Mouse (Mus musculus) midbrain, embryonic 16.5 days (tissue): Measurements from ENCODE around the gene Ppp6r2. TPM values are rescaled to one million over a fixed set of nuclear protein-coding genes. Genes with fewer than 3 reads are reported as not detected.

ENCODE experiments used
- ATAC-seq: fragments of 200-750 bp; cut with Nextera tagmentation; 2 replicates; pipeline ENCODE4 v1.8.0; 2017; ENCODE audit warnings: moderate TSS enrichment
- H3K27ac ChIP-seq: fragments of 300-500 bp; sonication (generic); 2 replicates; pipeline ENCODE4 v1.5.1; 2014; ENCODE audit warnings: mild to moderate bottlenecking, low read length, mixed read lengths
- H3K27me3 ChIP-seq: fragments of 300-500 bp; sonication (generic); 2 replicates; pipeline ENCODE4 v1.6.1; 2014; ENCODE audit warnings: low read depth, low read length, mixed read lengths; ENCODE audit not compliant: control insufficient read depth, insufficient read depth
- H3K36me3 ChIP-seq: fragments of 300-500 bp; sonication (generic); 2 replicates; pipeline ENCODE4 v1.6.1; 2014; ENCODE audit warnings: mild to moderate bottlenecking, low read length, moderate library complexity, mixed read lengths; ENCODE audit not compliant: control insufficient read depth, insufficient read depth
- H3K4me1 ChIP-seq: fragments of 300-500 bp; sonication (generic); 2 replicates; pipeline ENCODE4 v1.6.1; 2014; ENCODE audit warnings: mild to moderate bottlenecking, low read length, mixed read lengths; ENCODE audit not compliant: control insufficient read depth, insufficient read depth
- H3K4me2 ChIP-seq: fragments of 300-500 bp; sonication (generic); 2 replicates; pipeline ENCODE4 v1.6.1; 2014; ENCODE audit warnings: mild to moderate bottlenecking, low read length, mixed read lengths
- H3K4me3 ChIP-seq: fragments of 300-500 bp; sonication (generic); 2 replicates; pipeline ENCODE4 v1.5.1; 2014; ENCODE audit warnings: low read depth, mild to moderate bottlenecking, low read length, moderate library complexity, mixed read lengths
- H3K9ac ChIP-seq: fragments of 300-500 bp; sonication (generic); 2 replicates; pipeline ENCODE4 v1.6.1; 2014; ENCODE audit warnings: low read depth, low read length, mixed read lengths
- H3K9me3 ChIP-seq: fragments of 300-500 bp; sonication (generic); replicated peaks from 2 replicates; pipeline ENCODE4 v1.6.1; 2014; ENCODE audit warnings: mild to moderate bottlenecking, low read length, mixed read lengths; ENCODE audit not compliant: control insufficient read depth, poor library complexity, severe bottlenecking
- WGBS: fragments of 180-500 bp; shearing (Covaris S2); extraction: QIAGEN DNeasy Blood & Tissue Kit; methylation state at CpG from one replicate; pipeline ENCODE4 v1.1.7; 2014; 5-methylcytosine and 5-hydroxymethylcytosine counted together
- polyA plus RNA-seq: library from polyadenylated mRNA; unstranded; fragments of >200 nt; fragmentation: Nextera tagmentation; extraction: Ambion mirVana; gene quantifications from 2 replicates; pipeline ENCODE4 v1.2.1, GENCODE M21; 2015

Gene Ppp6r2
- polyA plus RNA-seq, 1 experiment from 2014 or later: 76.7 TPM

DNA sequence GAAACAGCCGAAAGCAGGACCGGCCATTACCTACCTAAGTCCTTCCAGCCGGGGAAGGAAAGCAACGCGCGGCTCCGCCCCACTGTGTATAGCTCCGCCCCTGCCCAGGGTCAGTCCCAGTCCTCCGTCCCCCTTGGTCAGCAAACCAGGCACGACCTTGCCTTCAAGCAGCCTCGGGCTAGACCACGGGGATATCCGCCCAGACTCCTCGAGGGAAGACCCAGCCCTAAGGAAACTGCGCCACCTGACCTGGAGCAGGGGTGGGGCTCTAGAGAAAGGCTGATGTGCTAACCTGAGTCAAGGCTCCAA lies 37.5 kb upstream of the Ppp6r2 start:
- no peaks in the 10 kb centered on the region for H3K27me3 ChIP-seq
- H3K27ac ChIP-seq: peak overlapping the region; percentile 81; the same call in 1 of the 2 replicates
- H3K9me3 ChIP-seq: no peaks in the 10 kb centered on the region
- H3K4me3 ChIP-seq: peak overlapping the region; percentile 48
- peak; percentile 44; the same call in 1 of the 2 replicates for ATAC-seq
- H3K4me1 ChIP-seq: peaks cover 74% of the 10 kb centered on the region
- H3K36me3 ChIP-seq: 0 out of 2 replicates have a peak, but pooled peaks cover 2% of the 10 kb centered on the region
- H3K9ac ChIP-seq: peak overlapping the region; percentile 81
- WGBS: 2% methylated on average over 15 of the region's 15 CpGs
- H3K4me2 ChIP-seq: peak overlapping the region; percentile 98

DNA sequence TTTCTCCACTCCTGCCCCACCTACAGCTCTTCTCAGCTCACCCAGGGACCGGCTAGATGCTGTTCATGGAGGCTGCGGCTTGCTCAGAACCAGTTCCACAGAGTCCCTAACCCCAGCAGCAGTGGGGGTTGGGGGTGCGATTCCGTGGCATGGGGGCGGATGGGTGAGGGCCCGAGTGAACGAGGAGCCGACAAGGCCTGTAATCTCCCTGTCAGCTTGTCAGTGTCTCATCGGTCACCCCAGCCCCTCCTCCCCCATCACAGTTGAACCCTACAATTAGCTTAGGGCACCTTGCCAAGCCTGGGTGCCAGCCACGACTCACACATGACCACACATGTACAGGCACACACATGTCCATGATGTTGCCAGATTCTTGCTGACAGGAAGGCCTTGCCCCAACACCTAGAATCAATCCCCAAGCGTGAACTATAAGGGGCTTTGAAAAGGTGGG lies 36.4 kb upstream of the Ppp6r2 start:
- no peak for ATAC-seq
- no peak overlapping the region for H3K4me3 ChIP-seq
- peaks cover 72% of the 10 kb centered on the region for H3K4me1 ChIP-seq
- peak overlapping the region; percentile 98; the same call in 1 of the 2 replicates for H3K4me2 ChIP-seq
- 49% methylated on average over 11 of the region's 11 CpGs for WGBS
- H3K36me3 ChIP-seq: no peaks in the 10 kb centered on the region
- no peaks in the 10 kb centered on the region for H3K27me3 ChIP-seq
- no peak overlapping the region for H3K9ac ChIP-seq
- no peak overlapping the region for H3K27ac ChIP-seq
- H3K9me3 ChIP-seq: no peaks in the 10 kb centered on the region

DNA sequence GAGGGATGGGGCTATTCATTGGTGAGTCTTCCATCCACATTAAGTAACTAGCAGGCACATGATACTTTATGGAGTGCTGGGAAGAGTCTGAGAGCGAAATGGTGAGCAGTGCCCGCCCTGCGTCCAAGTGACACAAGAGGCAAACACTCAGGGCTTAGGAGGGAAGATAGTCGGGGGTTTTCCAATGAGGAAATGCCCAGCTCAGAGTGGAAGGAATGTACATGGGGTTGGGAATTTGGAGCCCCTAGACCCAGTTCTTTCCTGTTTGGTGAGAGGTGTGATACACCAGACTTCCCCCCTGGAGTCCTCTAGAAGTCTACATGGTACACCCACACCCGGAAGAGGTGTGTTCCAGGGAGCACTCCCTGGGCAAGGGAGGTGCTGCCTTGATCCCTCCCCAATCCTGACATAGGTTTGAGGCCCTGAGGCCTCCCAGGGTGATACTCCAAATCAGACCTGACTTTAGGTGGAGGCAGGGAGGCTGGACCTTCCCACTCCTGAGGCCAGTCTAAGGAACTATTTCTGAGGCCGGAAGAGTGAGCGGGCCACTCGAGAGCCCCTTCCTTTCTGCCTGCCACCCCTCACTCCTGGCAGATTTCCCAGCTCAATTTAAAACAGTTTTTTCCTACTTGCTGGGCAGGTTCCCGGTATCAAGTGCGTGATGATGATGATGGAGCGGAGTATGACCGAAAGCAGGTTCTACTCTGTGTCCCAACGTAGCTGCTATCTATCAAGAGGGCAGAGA lies 35.8 kb upstream of the Ppp6r2 start:
- H3K36me3 ChIP-seq: no peaks in the 10 kb centered on the region
- H3K4me3 ChIP-seq: no peak overlapping the region
- no peak overlapping the region for H3K9ac ChIP-seq
- no peak overlapping the region for H3K4me2 ChIP-seq
- no peaks in the 10 kb centered on the region for H3K27me3 ChIP-seq
- WGBS: 73% methylated on average over 13 of the region's 13 CpGs
- H3K4me1 ChIP-seq: peaks cover 70% of the 10 kb centered on the region
- H3K9me3 ChIP-seq: no peaks in the 10 kb centered on the region
- no peak overlapping the region for H3K27ac ChIP-seq
- no peak for ATAC-seq

DNA sequence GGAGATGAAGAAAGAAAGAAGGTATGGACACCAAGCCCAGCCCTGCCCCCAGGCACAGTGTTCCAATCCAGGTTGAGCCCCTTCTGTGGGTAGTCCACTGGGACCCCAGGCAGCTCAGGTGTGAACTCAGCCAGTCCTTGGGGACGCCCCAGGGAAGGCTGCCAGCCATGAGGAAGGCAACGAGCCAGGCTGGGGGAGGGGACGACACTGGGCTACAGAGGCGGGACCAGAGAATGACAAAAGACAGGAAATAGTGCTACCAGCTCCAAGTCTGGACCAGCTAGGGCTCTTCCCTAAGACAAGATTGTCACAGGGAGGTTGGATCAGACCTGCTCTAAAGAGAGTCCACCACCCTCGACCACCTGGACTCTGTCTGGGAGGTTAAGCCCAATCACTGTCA lies 34.2 kb upstream of the Ppp6r2 start:
- Histone ChIP-seq H3K4me1 (peaks cover 73% of the 10 kb centered on the region), H3K27ac (peak overlapping the region; percentile 53; the same call in 1 of the 2 replicates), H3K9me3 (no peaks in the 10 kb centered on the region), H3K4me3 (no peak overlapping the region), H3K4me2 (peak overlapping the region; percentile 97), H3K9ac (0 out of 2 replicates have a peak overlapping the region, but pooled peaks have one; percentile 22), H3K36me3 (no peaks in the 10 kb centered on the region), H3K27me3 (no peaks in the 10 kb centered on the region)
- 22% methylated on average over 5 of the region's 5 CpGs for WGBS
- ATAC-seq: no peak

DNA sequence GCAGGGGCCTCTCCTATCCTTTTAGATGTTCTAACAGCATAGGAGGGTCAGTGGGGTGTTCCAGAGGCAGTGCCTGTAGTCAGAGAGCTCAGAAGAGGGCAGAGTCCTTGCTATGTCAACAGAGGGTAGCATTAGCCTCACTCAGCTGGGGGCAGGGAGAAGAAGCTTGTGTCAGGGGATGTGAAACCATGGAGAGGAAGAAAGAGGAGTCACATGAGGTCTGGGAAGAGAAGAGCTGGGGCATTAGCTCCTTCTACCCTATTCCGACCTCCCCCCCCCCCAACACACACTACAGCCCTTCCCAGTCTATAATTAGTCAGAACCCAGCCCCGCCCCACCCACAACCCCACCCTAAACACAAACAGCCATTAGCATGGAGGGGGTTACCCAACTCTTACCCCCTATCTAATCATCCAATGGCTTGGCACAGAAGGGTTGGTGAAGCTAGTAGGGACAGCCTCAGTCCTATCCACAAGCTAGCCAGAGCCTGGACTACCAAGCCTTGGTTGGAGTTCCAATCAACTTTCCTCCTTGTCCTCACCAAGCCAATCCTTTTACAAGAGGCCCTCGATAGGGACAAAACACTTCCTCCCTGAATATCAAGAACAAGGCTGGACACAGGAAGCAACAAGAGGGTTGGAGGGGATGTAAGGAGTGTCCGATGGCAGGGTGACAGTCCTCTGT lies 33.6 kb upstream of the Ppp6r2 start:
- H3K27me3 ChIP-seq: no peaks in the 10 kb centered on the region
- peaks cover 67% of the 10 kb centered on the region for H3K4me1 ChIP-seq
- WGBS: 76% methylated on average over 4 of the region's 4 CpGs
- 0 out of 2 replicates have a peak overlapping the region, but pooled peaks have one; percentile 22 for H3K9ac ChIP-seq
- peak overlapping the region; percentile 97 for H3K4me2 ChIP-seq
- peak overlapping the region; percentile 77; the same call in 1 of the 2 replicates for H3K4me3 ChIP-seq
- H3K9me3 ChIP-seq: no peaks in the 10 kb centered on the region
- ATAC-seq: no peak
- peak overlapping the region; percentile 53; the same call in 1 of the 2 replicates for H3K27ac ChIP-seq
- H3K36me3 ChIP-seq: no peaks in the 10 kb centered on the region

DNA sequence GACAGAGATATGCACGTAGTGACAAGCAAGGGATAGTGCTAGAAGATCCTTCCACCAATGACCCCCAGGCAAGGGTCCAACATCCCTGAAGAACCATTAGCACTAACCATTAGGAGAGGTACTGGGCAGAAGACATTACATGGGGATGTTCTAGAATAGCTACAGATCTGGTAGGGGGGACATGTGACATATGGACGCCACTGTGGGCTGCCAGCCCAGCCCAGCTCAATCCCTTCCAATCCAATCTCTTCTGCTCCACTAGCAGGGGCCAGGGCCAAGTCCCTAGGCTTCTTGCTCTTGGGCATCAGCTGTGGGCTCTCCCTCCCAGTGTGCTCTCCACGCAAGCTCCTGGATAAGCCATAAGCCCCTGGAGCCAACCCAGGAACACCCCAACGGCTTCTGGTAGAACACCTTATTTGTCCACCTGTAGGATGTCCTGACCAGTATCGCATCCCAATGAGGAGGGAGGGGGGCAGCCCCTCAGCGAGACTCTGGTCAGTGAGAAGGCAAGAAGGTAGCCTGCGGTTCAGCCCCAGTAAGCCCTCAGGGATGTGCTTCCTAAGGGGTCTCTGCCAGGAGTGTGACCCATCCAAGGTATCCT lies 33.0 kb upstream of the Ppp6r2 start:
- Histone ChIP-seq H3K4me3 (peak overlapping the region; percentile 77), H3K27ac (no peak overlapping the region), H3K9ac (peak overlapping the region; percentile 94; the same call in 1 of the 2 replicates), H3K27me3 (no peaks in the 10 kb centered on the region), H3K4me2 (peak overlapping the region; percentile 97), H3K9me3 (no peaks in the 10 kb centered on the region), H3K36me3 (no peaks in the 10 kb centered on the region), H3K4me1 (peaks cover 64% of the 10 kb centered on the region)
- 54% methylated on average over 7 of the region's 7 CpGs for WGBS
- ATAC-seq: no peak

DNA sequence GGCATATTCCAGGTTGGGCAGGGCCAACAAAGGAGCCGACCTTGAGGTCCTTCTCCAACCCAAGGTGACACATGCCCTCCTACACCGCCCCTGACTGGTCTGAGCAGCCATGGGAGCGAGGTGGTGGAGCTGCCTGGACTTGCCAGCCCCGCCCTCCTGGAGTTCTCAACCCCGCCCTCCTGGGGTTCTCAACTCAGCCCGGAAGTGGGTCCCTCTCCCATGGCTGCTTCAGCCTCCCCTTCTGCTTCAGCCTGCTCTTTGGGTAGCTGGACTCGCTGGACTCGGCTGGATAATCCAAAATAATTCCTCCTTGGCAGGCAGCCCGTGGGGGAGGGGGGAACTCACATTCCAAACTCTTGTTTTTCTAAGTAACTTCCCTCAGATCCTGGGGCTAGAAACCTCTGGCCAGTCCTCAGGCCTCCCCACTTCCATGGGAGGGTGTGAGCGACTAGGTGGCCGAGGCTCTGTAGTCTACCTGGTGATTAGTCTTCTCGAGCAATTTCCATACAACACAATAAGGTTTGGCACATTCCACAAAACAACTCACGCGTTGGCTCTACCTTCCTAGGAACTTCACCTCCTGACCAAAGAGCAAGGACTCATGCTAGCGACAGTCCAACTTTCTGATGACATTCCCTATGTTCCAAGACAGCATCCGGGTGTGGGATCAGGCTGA lies 32.3 kb upstream of the Ppp6r2 start:
- peak overlapping the region; percentile 97 for H3K4me2 ChIP-seq
- H3K4me3 ChIP-seq: peak overlapping the region; percentile 77
- H3K27me3 ChIP-seq: no peaks in the 10 kb centered on the region
- H3K9ac ChIP-seq: peak overlapping the region; percentile 94
- H3K9me3 ChIP-seq: no peaks in the 10 kb centered on the region
- no peak for ATAC-seq
- H3K36me3 ChIP-seq: no peaks in the 10 kb centered on the region
- H3K27ac ChIP-seq: peak overlapping the region; percentile 85
- H3K4me1 ChIP-seq: peaks cover 58% of the 10 kb centered on the region
- 1% methylated on average over 15 of the region's 16 CpGs for WGBS

DNA sequence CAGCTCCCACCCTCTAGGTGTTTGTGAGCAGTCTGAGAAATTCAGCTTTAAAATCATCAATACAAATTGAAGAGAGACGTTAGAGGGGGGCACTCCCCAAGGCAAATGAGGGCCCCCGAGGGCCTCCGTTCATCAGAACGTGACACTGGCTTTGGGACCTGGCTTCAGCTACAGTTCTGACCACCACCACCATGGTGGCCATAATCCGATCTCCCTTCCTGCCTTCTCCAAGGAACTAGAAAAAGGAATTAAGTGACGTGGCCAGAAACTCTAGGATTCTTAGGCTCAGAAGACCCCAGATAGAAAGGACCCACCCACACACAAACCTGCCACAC lies 31.8 kb upstream of the Ppp6r2 start:
- peak overlapping the region; percentile 97 for H3K4me2 ChIP-seq
- no peaks in the 10 kb centered on the region for H3K9me3 ChIP-seq
- H3K9ac ChIP-seq: peak overlapping the region; percentile 94
- H3K27ac ChIP-seq: peak overlapping the region; percentile 85
- no peaks in the 10 kb centered on the region for H3K27me3 ChIP-seq
- H3K4me3 ChIP-seq: peak overlapping the region; percentile 77
- WGBS: 2% methylated on average over 6 of the region's 6 CpGs
- no peak for ATAC-seq
- no peaks in the 10 kb centered on the region for H3K36me3 ChIP-seq
- peaks cover 53% of the 10 kb centered on the region for H3K4me1 ChIP-seq
